Mouse (Mus musculus) spleen, postnatal 36 days (tissue): Measurements from ENCODE around the gene Plac9a.
"Not testable (repeated sequence)": the region's sequence is repeated elsewhere in the genome, so short reads cannot be mapped to it uniquely, and the experiment has no call there.

Experiments used
- DNase-seq, 2 experiments: peaks; one replicate each; pipeline ENCODE4 v3.0.0; 2022; ENCODE audit warnings: low spot score in 2 of 2, mixed read lengths in 1 of 2

Plac9a gene

GRCm38 (mm10) chr14:25865251-25865650, 37.6 kb downstream of the Plac9a start:
- DNase-seq: no peak

GRCm38 (mm10) chr14:25863721-25864120, 39.2 kb downstream of the Plac9a start:
- no peak for DNase-seq

GRCm38 (mm10) chr14:25861771-25862530, 40.9 kb downstream of the Plac9a start:
- no peak for DNase-seq

GRCm38 (mm10) chr14:25857940-25858339, 45.0 kb downstream of the Plac9a start:
- no peak for DNase-seq

GRCm38 (mm10) chr14:25857168-25857621, 45.7 kb downstream of the Plac9a start:
- peak; percentile 43 to 48 for DNase-seq

GRCm38 (mm10) chr14:25855241-25855885, 47.5 kb downstream of the Plac9a start:
- DNase-seq: peak; percentile 39 to 41

- no peak for DNase-seq
These were observed 49.0 kb downstream of the Plac9a start for GRCm38 (mm10) chr14:25853717-25854452.

- DNase-seq: no peak
These were observed 49.6 kb downstream of the Plac9a start for GRCm38 (mm10) chr14:25853295-25853694.

GRCm38 (mm10) chr14:25852121-25852561, 50.8 kb downstream of the Plac9a start:
- no peak for DNase-seq

GRCm38 (mm10) chr14:25851189-25851588, 51.7 kb downstream of the Plac9a start:
- no peak for DNase-seq

- DNase-seq: no peak
These were observed 52.5 kb downstream of the Plac9a start for GRCm38 (mm10) chr14:25850433-25850832.

- not testable (repeated sequence) for DNase-seq
These were observed 54.2 kb downstream of the Plac9a start for GRCm38 (mm10) chr14:25848708-25849107.

- DNase-seq: no peak
These were observed 54.7 kb downstream of the Plac9a start for GRCm38 (mm10) chr14:25848237-25848636.

- DNase-seq: no peak
These were observed 55.2 kb downstream of the Plac9a start for GRCm38 (mm10) chr14:25847660-25848059.

- no peak for DNase-seq
These were observed 56.4 kb downstream of the Plac9a start for GRCm38 (mm10) chr14:25846516-25846915.

- no peak for DNase-seq
These were observed 57.0 kb downstream of the Plac9a start for GRCm38 (mm10) chr14:25845832-25846383.

- DNase-seq: no peak
These were observed 58.5 kb downstream of the Plac9a start for GRCm38 (mm10) chr14:25844372-25844771.

GRCm38 (mm10) chr14:25842688-25843003, 60.3 kb downstream of the Plac9a start:
- DNase-seq: no peak

GRCm38 (mm10) chr14:25841991-25842687, 60.8 kb downstream of the Plac9a start, which contains the start of gene Anxa11:
TSS of gene Anxa11 (plus strand) at chr14:25842156.
- DNase-seq: peak; percentile 89 to 90

- no peak for DNase-seq
These were observed 61.3 kb downstream of the Plac9a start for GRCm38 (mm10) chr14:25841579-25841978.

GRCm38 (mm10) chr14:25840961-25841360, 61.9 kb downstream of the Plac9a start:
- no peak for DNase-seq
